Mouse (Mus musculus): ENCODE results near the gene Rgsl1.

Rgsl1 gene

GRCm38 (mm10) chr1:153741551-153742316 is 102.2 kb downstream of the Rgsl1 start:
- DNase-seq (ENCODE audit: inconsistent age in 2 of 2, low spot score in 1 of 2), result peak in 1 of 2 experiments; percentile 63

DNA sequence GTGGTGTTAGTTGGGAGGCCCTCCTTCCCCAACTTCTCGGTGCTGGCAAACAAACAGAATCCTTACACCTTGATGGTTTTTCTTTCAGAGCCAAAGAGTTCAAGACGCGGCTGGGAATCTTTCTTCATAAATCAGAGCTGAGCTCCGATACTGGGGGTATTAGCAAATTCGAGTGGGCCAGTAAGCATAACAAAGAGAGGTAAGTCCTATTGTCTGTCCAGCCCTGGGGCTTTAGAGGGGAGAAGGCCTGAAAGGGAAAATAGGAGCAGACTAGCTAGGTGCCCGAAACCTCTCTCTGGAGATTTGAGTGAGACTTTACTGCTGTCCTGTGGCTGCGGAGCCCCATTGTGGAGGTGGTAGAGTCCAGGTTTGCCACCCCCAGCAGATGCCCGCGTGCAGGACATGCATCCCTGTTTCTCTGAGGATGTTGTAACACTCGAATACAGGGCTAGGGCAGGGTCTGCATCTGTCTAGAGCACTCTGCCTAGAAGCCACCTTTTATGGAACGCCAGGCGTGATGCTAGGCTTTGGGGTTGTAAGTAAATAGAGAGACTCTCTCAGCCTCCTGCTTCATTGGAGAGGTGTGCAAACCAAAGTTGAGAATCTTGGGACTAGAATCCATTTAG is 103.1 kb downstream of the Rgsl1 start:
- DNase-seq (ENCODE audit: inconsistent age in 2 of 2, low spot score in 1 of 2), result peak in 1 of 2 experiments; percentile 64

- DNase-seq (ENCODE audit: inconsistent age in 2 of 2, low spot score in 1 of 2), result peak; percentile 86 to 96
Measured at GRCm38 (mm10) chr1:153740145-153740544, 103.8 kb downstream of the Rgsl1 start, which contains the start of gene Rgs16. Gene Rgs16 (plus strand): TSS chr1:153740349.

DNA sequence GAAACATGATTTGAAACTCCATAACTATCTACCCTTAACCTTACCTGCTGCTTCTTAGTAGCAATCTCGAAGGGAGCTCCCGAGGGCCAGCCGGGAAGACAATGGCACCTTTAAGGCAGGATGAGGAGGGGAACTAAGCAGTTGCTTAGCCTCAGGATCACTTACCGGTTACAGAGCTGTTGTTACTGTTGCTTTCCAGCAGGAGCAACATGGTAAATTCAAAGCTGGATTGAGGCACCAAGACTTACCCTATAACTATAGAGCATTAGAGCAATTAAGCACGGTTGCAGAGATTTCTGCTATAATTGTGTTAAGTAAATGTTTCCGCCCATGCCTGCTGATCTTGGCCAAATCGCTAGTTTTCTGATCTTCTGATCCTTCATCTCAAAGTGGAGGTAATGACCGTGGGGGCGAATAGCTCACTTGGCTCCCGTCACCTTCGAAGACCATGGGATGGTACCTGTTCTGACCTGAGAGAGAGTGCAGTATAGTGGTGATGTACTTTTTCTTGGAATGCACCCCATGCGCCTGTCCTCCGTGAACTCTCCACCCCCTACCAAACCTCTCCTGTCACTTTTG is 104.4 kb downstream of the Rgsl1 start:
- DNase-seq (ENCODE audit: inconsistent age in 2 of 2, low spot score in 1 of 2), result no peak

GRCm38 (mm10) chr1:153737101-153738085 is 106.5 kb downstream of the Rgsl1 start:
- DNase-seq (ENCODE audit: inconsistent age in 2 of 2, low spot score in 1 of 2), result no peak

DNA sequence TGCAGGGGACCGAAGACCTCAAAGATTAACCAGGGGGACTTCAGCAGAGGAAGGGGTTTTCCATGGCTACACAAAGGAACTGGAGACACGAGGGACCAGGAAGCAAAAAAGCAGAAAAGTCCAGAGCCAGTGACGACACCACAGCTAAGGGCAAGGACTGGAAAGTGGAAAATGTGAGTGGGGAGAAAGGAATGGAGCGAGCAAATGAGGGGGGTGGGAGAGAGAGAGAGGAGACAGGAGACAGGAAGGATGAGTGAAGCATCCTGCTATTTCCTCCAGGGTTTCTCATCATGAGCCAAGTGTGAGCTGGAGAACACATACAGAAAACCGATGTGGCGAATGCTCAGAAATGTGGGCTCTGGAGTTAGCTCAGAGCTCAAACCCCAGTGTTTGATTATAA is 107.8 kb downstream of the Rgsl1 start:
- DNase-seq (ENCODE audit: inconsistent age in 2 of 2, low spot score in 1 of 2), result no peak

DNA sequence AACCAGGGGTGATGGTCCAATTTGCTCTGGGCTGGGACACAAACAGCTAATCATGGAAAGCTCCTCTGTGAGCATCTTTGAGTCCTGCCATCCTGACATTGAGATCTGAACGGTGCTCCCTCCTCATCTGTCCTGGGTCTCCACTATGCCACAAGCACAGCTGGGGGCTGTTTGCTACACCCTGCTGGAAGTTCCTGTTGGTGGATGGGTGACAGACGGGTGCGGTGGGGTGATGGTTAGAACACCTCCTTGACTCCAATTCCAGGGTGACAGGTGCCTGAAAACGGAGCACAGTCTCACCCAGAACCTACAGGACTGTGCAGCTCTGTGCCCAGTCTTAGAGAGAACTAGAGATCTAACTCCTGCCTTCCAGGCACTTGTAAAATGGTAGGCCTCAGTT is 109.1 kb downstream of the Rgsl1 start:
- DNase-seq (ENCODE audit: inconsistent age in 2 of 2, low spot score in 1 of 2), result no peak

- no peak for DNase-seq (ENCODE audit: inconsistent age in 2 of 2, low spot score in 1 of 2)
Measured at GRCm38 (mm10) chr1:153733181-153733580, 110.8 kb downstream of the Rgsl1 start.

- DNase-seq (ENCODE audit: inconsistent age in 2 of 2, low spot score in 1 of 2), result peak in 1 of 2 experiments; percentile 67
Measured at GRCm38 (mm10) chr1:153730671-153731070, 113.3 kb downstream of the Rgsl1 start.

DNA sequence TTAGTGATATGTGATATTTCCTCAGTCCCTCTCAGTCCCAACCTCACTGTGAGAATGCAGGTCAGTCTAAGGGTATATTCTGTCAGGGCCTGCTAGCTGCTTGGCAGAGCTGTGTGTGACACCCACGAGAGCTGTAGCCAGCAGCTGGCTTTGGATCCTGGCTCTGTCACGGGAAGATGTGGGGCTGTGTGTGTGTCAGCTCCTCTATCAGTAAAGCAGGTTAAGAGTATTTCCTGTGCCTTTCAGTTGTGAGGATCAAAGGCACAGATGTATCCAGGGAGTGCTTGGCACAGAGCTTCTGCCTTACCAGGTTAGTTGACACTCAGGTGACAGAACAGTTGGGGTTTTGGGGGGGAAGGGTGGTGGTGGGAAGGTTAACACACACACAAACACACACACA is 114.1 kb downstream of the Rgsl1 start:
- DNase-seq (ENCODE audit: inconsistent age in 2 of 2, low spot score in 1 of 2), result no peak

Data from adrenal gland, adult (tissue).